Mouse (Mus musculus) mouse embryonic stem cell (cell line): Measurements from ENCODE around the gene Ndnf.

Experiments used
- in situ Hi-C, 2 experiments: fragments of 300-500 bp; cut with MboI; formaldehyde crosslinking; loops; 1 replicate in 1 of 2; 3 replicates in 1 of 2; pipeline ENCODE4 v1.14.3; 2019 to 2020; ENCODE audit warnings: low sequenced_read_pairs in 2 of 2, low pct_unique_long_range_greater_than_20kb in 1 of 2, mixed read lengths in 1 of 2; ENCODE audit not compliant: unreplicated experiment in 1 of 2

The Ndnf gene

GRCm38 (mm10) chr6:65739442-65739841, 68.1 kb downstream of the Ndnf start:
- in situ Hi-C loops: no loop called here

- in situ Hi-C loops: no loop called here
Measured at GRCm38 (mm10) chr6:65743144-65743870, 71.9 kb downstream of the Ndnf start.

GRCm38 (mm10) chr6:65743871-65744202, 72.4 kb downstream of the Ndnf start:
- in situ Hi-C loops: no loop called here

GRCm38 (mm10) chr6:65758214-65758613, 86.8 kb downstream of the Ndnf start:
- in situ Hi-C loops: no loop called here

- in situ Hi-C loops: no loop called here
Measured at GRCm38 (mm10) chr6:65759174-65759573, 87.8 kb downstream of the Ndnf start.

GRCm38 (mm10) chr6:65760073-65760472, 88.7 kb downstream of the Ndnf start:
- in situ Hi-C loops: no loop called here
